Mouse (Mus musculus): Measurements from ENCODE around the gene Tfdp1. TPM values are rescaled to one million over a fixed set of nuclear protein-coding genes. Genes with fewer than 3 reads are reported as not detected.
"Not testable (repeated sequence)": the region's sequence is repeated elsewhere in the genome, so short reads cannot be mapped to it uniquely, and the experiment has no call there.

Tfdp1 gene
- polyA plus RNA-seq, 1 experiment from 2014 or later = 81.5 TPM

DNA sequence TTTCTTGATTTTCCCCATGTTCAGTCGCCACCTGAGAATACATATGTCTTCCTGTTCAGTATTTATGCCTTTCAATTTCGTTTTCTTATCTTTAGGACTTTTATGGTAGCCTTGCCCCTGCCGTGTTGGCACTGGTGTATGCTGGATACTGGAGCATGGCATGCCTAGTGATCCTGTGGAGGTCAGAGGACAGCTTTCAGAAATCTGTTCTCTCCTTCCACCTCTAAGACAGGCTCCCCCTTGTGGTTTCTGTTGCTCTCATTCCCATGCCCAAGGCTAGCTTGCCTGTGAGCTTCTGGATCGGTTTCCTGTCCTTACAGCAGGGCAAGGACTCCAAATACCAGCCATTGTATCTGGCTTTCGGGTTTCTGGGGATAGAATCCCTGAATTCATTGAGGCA is 12.0 kb upstream of the Tfdp1 start:
- Histone ChIP-seq H3K27ac (replicated peaks) (no peak overlapping the region), H3K4me3 (no peak overlapping the region), H3K4me1 (no peaks in the 10 kb centered on the region), H3K27me3 (replicated peaks) (no peaks in the 10 kb centered on the region), H3K4me2 (no peak overlapping the region), H3K36me3 (peaks cover 14% of the 10 kb centered on the region), H3K9ac (no peak overlapping the region), H3K9me3 (no peaks in the 10 kb centered on the region)
- no peak for ATAC-seq (ENCODE audit: extremely low read depth, insufficient number of reproducible peaks, low FRiP score, low TSS enrichment)
- 40% methylated on average over 5 of the region's 5 CpGs for WGBS

DNA sequence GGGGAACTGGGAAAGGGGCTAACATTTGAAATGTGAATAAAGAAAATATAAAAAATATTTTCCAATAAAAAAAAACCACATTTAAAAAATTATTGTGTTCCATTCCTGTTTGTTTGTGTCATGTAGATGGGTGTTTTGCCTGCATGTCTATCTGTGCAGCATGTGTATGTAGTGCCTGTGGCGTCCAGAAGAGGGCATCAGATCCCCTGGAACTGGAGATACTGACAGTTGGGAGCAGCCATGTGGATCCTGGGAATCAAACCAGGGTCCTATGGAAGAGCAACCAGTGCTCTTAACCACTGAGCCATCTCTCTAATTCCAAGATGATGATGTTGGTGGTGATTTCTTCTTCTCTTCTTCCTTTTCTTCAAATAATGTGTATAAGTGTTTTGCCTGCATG is 3.9 kb upstream of the Tfdp1 start:
- H3K9me3 ChIP-seq = no peaks in the 10 kb centered on the region
- no peak for ATAC-seq (ENCODE audit: extremely low read depth, insufficient number of reproducible peaks, low FRiP score, low TSS enrichment)
- H3K27ac ChIP-seq (replicated peaks) = no peak overlapping the region
- H3K9ac ChIP-seq = no peak overlapping the region
- no peak overlapping the region for H3K4me2 ChIP-seq
- H3K4me3 ChIP-seq = no peak overlapping the region
- H3K36me3 ChIP-seq = no peaks in the 10 kb centered on the region
- H3K27me3 ChIP-seq (replicated peaks) = no peaks in the 10 kb centered on the region
- peaks cover 5% of the 10 kb centered on the region for H3K4me1 ChIP-seq
- 45% methylated on average over 1 of the region's 1 CpGs for WGBS

DNA sequence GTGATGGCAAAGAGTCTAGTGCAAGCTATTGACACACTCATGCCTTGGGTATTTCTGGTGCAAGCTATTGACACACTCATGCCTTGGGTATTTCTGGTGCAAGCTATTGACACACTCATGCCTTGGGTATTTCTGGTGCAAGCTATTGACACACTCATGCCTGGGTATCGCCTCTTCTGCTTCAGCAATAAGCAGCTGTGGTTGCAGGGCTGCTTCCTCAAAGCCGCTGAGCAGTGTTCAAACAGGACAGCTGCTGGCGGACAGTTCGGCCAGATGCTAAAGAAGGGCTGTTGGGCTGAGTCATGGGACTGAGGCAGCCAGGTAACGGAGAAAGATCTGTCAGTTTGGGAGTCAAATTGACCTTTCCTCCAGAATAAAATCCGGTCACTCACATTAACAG is 1.3 kb upstream of the Tfdp1 start:
- H3K27ac ChIP-seq (replicated peaks); ATAC-seq (ENCODE audit: extremely low read depth, insufficient number of reproducible peaks, low FRiP score, low TSS enrichment); H3K4me3 ChIP-seq; H3K4me2 ChIP-seq; H3K27me3 ChIP-seq (replicated peaks); H3K9ac ChIP-seq; H3K9me3 ChIP-seq: not testable (repeated sequence)
- peaks cover 30% of the 10 kb centered on the region for H3K4me1 ChIP-seq
- WGBS = 73% methylated on average over 6 of the region's 6 CpGs
- peaks cover 22% of the 10 kb centered on the region for H3K36me3 ChIP-seq

DNA sequence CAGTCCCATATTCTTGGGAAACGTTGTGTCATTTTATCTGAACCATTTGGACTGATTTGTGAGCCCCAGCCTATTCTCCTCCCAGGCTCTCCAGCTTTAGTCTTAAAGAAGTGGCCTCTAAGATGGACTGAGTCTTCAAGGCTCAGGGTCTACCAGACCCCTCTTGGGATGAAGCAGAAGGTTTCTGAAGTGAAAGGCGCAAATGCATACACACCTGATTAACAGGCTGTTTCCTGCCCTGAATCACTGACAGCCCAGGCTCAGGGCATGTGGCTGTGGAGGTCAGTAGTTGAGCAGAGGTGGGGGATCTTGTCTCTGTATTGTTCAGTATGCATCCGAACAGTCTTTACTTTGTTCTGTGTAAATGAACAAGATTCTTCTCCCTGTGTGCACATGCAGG is 873 bp upstream of the Tfdp1 start:
- H3K27ac ChIP-seq (replicated peaks) = 0 out of 2 replicates have a peak overlapping the region, but pooled peaks have one; percentile 10
- peaks cover 26% of the 10 kb centered on the region for H3K36me3 ChIP-seq
- H3K4me3 ChIP-seq = peak overlapping the region; percentile 88
- H3K27me3 ChIP-seq (replicated peaks) = no peaks in the 10 kb centered on the region
- H3K4me2 ChIP-seq = peak overlapping the region; percentile 91
- WGBS = 71% methylated on average over 3 of the region's 3 CpGs
- ATAC-seq (ENCODE audit: extremely low read depth, insufficient number of reproducible peaks, low FRiP score, low TSS enrichment) = no peak
- no peaks in the 10 kb centered on the region for H3K9me3 ChIP-seq
- peak overlapping the region; percentile 100; the same call in 1 of the 2 replicates for H3K9ac ChIP-seq
- H3K4me1 ChIP-seq = peaks cover 34% of the 10 kb centered on the region

DNA sequence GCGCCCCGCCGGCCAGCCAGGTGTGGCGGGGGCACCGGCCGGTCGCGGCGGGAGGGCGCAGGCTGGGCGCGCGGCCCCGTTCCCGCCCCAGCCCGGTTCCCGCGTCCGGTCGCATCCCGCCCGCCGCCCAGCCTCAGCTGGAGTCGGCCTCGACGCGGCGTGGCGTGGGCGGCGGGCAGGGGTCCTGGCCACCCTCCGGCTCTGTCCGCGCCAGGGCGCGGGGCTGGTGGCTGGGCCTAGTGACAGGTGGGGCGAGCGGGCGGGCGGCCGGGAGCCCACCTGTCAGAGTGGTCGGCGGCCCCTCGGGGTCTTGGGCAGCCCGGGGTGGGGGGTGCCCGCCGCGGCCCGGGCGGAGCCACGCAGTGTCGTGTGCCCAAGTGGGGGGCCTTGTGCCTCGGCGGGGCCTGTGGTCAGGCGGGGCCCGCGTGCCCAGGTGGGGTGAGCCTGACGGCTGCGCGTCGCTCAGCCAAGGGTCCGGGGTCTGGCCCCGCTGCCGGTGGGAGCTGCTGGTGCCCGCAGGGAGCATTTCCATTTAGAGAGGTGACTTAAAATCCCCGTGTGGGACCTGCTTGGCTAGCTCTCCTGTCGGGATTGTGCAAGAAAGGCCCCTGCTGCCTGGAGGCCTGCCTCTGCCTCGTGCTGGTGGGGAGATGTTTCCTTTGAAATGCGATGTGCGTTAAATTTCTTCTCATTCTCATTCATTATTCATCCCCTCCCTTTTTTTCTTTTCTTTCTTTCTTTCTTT is 522 bp downstream of the Tfdp1 start:
- under 1% methylated on average over 40 of the region's 70 CpGs for WGBS
- Histone ChIP-seq H3K27ac (replicated peaks) (peak overlapping the region; percentile 77), H3K4me2 (peak overlapping the region; percentile 91), H3K9me3 (no peaks in the 10 kb centered on the region), H3K4me1 (peaks cover 34% of the 10 kb centered on the region), H3K9ac (peak overlapping the region; percentile 100), H3K27me3 (replicated peaks) (no peaks in the 10 kb centered on the region), H3K36me3 (peaks cover 40% of the 10 kb centered on the region), H3K4me3 (peak overlapping the region; percentile 88)
- peak; percentile 23; the same call in 1 of the 2 replicates for ATAC-seq (ENCODE audit: extremely low read depth, insufficient number of reproducible peaks, low FRiP score, low TSS enrichment)

DNA sequence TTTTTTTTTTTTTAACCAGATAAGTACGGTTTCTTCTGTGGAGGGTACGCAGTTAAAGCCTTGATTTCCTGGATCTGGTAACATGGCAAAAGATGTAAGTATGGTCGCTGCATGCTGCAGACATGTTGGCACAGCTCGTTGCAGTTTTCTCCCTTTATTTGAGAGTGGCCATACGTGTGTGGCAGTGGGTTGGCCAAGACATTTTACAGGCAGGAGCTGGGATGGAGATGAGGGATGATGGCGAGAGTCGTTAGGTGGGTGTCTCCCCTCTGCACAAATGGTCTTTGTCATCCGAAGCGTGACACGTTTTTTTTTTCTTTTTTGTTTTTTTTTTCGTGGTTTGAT is 1.1 kb downstream of the Tfdp1 start:
- Histone ChIP-seq H3K36me3 (peaks cover 46% of the 10 kb centered on the region), H3K9ac (peak overlapping the region; percentile 100), H3K27ac (replicated peaks) (peak overlapping the region; percentile 77; the same call in 1 of the 2 replicates), H3K4me1 (peaks cover 34% of the 10 kb centered on the region), H3K27me3 (replicated peaks) (no peaks in the 10 kb centered on the region), H3K9me3 (no peaks in the 10 kb centered on the region), H3K4me2 (peak overlapping the region; percentile 91), H3K4me3 (peak overlapping the region; percentile 88)
- ATAC-seq (ENCODE audit: extremely low read depth, insufficient number of reproducible peaks, low FRiP score, low TSS enrichment) = no peak
- WGBS = 16% methylated on average over 11 of the region's 11 CpGs

DNA sequence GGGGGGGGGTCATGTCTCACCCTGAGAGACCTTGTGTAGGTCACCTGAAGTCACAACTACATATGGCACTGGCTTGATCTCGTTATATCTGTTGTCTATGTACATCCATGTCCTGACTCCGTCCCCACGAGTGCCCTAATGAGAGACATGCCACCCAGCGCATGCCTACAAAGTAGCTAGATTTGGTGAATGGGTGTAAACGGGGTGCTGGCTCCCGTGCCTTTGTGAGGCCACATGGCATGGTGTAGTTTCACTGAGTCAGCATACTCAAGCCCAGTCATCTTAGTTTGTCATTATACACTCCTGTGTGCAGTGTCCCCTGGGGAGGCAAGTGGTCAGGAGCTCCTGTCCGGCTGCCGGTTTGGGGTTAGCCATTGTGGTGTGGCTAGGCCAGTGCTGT is 2.1 kb downstream of the Tfdp1 start:
- H3K27ac ChIP-seq (replicated peaks) = no peak overlapping the region
- H3K9ac ChIP-seq = peak overlapping the region; percentile 100
- H3K27me3 ChIP-seq (replicated peaks) = no peaks in the 10 kb centered on the region
- H3K36me3 ChIP-seq = peaks cover 56% of the 10 kb centered on the region
- 85% methylated on average over 8 of the region's 8 CpGs for WGBS
- H3K4me1 ChIP-seq = peaks cover 40% of the 10 kb centered on the region
- H3K4me3 ChIP-seq = peak overlapping the region; percentile 88; the same call in 1 of the 2 replicates
- H3K4me2 ChIP-seq = peak overlapping the region; percentile 91; the same call in 1 of the 2 replicates
- H3K9me3 ChIP-seq = no peaks in the 10 kb centered on the region
- ATAC-seq (ENCODE audit: extremely low read depth, insufficient number of reproducible peaks, low FRiP score, low TSS enrichment) = no peak

DNA sequence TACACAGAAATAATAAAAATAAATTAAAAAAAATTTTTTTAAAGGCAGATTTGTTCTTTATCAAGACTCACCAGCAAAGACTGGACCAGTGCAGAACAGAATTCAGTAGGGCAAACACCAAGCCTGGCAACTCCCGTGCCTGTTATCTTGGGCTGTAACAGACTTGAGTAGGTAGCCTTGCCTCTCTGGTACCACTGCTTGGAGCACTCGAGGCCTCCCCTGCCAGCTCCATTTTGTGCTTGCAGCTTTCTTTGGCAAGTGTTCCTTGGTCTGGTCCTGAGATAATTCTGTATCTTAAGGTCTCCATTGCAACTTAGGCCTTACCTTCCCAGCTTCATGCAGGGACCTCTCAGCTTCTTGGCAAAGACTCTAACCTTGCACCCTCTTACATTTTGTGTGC is 3.8 kb downstream of the Tfdp1 start:
- WGBS = 73% methylated on average over 2 of the region's 2 CpGs
- Histone ChIP-seq H3K4me2 (no peak overlapping the region), H3K36me3 (peaks cover 73% of the 10 kb centered on the region), H3K4me3 (no peak overlapping the region), H3K27me3 (replicated peaks) (no peaks in the 10 kb centered on the region), H3K9me3 (no peaks in the 10 kb centered on the region), H3K9ac (no peak overlapping the region), H3K27ac (replicated peaks) (no peak overlapping the region), H3K4me1 (peaks cover 43% of the 10 kb centered on the region)
- no peak for ATAC-seq (ENCODE audit: extremely low read depth, insufficient number of reproducible peaks, low FRiP score, low TSS enrichment)

DNA sequence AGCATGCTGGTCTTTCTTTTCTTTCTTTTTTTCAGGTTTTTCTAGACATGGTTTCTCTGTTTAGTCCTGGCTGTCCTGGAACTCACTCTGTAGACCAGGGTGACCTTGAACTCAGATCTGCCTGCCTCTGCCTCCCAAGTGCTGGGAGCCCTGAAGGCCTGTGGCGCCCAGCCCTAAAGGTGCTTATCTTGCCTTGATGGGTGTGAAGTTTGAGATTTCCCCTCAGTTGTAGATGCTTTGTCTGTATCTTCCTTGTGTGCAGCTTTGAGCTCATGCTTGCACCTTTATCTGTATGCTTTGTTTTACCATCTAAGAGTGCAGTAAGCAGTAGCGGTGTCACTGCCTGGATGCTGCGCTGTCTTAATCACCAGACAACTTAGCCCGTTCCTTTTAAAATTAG is 4.6 kb downstream of the Tfdp1 start:
- no peak for ATAC-seq (ENCODE audit: extremely low read depth, insufficient number of reproducible peaks, low FRiP score, low TSS enrichment)
- Histone ChIP-seq H3K4me1 (peaks cover 43% of the 10 kb centered on the region), H3K36me3 (peaks cover 81% of the 10 kb centered on the region), H3K4me3 (no peak overlapping the region), H3K27me3 (replicated peaks) (no peaks in the 10 kb centered on the region), H3K9me3 (no peaks in the 10 kb centered on the region), H3K4me2 (no peak overlapping the region), H3K9ac (no peak overlapping the region), H3K27ac (replicated peaks) (no peak overlapping the region)
- 81% methylated on average over 4 of the region's 4 CpGs for WGBS

DNA sequence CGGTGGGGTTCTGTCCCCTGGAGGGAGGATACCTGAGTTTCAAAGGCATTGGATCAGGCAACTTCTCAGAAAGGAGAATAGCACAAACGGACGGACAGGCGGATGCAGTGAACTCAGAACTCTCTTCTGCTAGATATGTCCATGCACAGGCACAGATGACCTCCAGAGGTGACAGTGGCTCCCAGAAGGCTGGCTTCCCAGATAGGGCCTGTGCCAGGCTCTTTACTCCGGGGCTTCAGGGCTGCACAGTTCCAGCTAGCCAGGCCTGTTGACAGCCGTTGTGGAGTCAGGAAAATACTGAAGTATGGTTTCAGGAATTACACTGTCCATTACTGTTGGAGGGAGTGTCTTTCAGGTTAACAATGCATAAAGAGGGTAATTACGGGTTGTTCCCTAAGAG is 11.5 kb downstream of the Tfdp1 start:
- WGBS = 64% methylated on average over 7 of the region's 7 CpGs
- Histone ChIP-seq H3K9me3 (no peaks in the 10 kb centered on the region), H3K4me1 (peaks cover 57% of the 10 kb centered on the region), H3K36me3 (peaks cover 99% of the 10 kb centered on the region), H3K27me3 (replicated peaks) (no peaks in the 10 kb centered on the region), H3K4me2 (no peak overlapping the region), H3K9ac (0 out of 2 replicates have a peak overlapping the region, but pooled peaks have one; percentile 48), H3K27ac (replicated peaks) (peak overlapping the region; percentile 26; the same call in 1 of the 2 replicates), H3K4me3 (no peak overlapping the region)
- ATAC-seq (ENCODE audit: extremely low read depth, insufficient number of reproducible peaks, low FRiP score, low TSS enrichment) = no peak

DNA sequence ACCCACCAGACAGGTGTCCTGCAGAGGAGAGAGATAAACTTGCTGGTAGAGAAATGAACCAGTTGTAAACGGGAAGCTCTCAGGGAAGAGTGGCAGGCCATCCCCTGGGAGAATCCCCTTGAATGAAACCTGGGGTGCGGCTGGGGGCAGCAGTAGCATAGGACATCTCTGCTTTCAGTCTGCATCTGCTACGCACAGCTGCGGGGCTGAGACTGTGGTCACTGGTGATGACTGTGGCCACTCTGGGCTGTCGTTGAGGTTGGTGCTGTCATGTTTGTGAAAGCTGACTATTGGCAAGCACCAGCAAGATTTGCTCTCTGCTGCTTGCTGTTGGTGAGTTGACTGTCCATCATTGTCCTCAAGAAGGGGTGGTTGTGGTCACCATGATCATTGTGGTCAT is 13.0 kb downstream of the Tfdp1 start:
- Histone ChIP-seq H3K4me1 (peaks cover 51% of the 10 kb centered on the region), H3K4me3 (no peak overlapping the region), H3K27ac (replicated peaks) (no peak overlapping the region), H3K9me3 (no peaks in the 10 kb centered on the region), H3K27me3 (replicated peaks) (no peaks in the 10 kb centered on the region), H3K4me2 (no peak overlapping the region), H3K36me3 (peaks cover 99% of the 10 kb centered on the region), H3K9ac (no peak overlapping the region)
- ATAC-seq (ENCODE audit: extremely low read depth, insufficient number of reproducible peaks, low FRiP score, low TSS enrichment) = no peak
- 74% methylated on average over 5 of the region's 5 CpGs for WGBS

DNA sequence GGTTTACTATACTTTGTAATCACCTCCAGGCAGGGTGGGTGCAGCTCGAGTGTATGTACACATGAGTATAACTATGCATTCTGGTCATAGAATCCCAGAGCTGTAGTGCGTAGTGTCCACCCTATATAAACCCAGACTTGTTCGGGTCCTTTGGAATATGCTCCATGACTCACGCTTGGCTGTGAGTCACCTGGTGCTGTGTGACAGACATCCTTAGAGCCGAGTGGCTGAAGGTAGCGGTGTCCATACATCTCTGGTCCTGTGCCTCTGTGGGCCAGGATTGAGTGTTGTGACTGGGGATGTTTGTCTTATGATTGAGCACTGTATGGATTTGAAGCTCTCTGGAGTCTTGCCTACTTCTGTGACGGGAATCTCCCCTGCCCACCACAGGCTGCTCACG is 14.1 kb downstream of the Tfdp1 start:
- no peak for ATAC-seq (ENCODE audit: extremely low read depth, insufficient number of reproducible peaks, low FRiP score, low TSS enrichment)
- Histone ChIP-seq H3K4me2 (no peak overlapping the region), H3K9me3 (no peaks in the 10 kb centered on the region), H3K4me3 (no peak overlapping the region), H3K27ac (replicated peaks) (no peak overlapping the region), H3K4me1 (peaks cover 51% of the 10 kb centered on the region), H3K36me3 (peaks cover 99% of the 10 kb centered on the region), H3K27me3 (replicated peaks) (no peaks in the 10 kb centered on the region), H3K9ac (0 out of 2 replicates have a peak overlapping the region, but pooled peaks have one; percentile 8)
- 77% methylated on average over 8 of the region's 8 CpGs for WGBS
